Mouse (Mus musculus) MEL (cell line): ENCODE data around the gene Gm9758. TPM values are rescaled to one million over a fixed set of nuclear protein-coding genes. Genes with fewer than 3 reads are reported as not detected.

Experiments
- polyA plus RNA-seq, 2 experiments: library from polyadenylated mRNA; stranded (reverse) in 1 of 2; unstranded in 1 of 2; fragments of >175 nt in 1 of 2; fragments of >200 nt in 1 of 2; gene quantifications; 2 replicates each; pipeline versions ENCODE4 v1.2.1 to v1.2.4; 2012; ENCODE audit warnings: low replicate concordance in 2 of 2, low read depth in 1 of 2; ENCODE audit not compliant: insufficient read length in 2 of 2, insufficient read depth in 1 of 2, missing spikeins in 1 of 2
- total RNA-seq: library from RNA; depleted of rRNA; stranded (reverse); fragments of 300-350 nt; gene quantifications from 2 replicates; pipeline ENCODE4 v1.2.3, GENCODE M21; 2012; rRNA removed

The Gm9758 gene
- total and polyA plus RNA-seq, 3 experiments = not detected

Other genes starting within 250 kb of the Gm9758 start
- gene Speer4e, start 23.5 kb upstream of the Gm9758 start, total RNA-seq = not detected in 2 replicates
- not detected for gene Speer4e, start 23.5 kb upstream of the Gm9758 start, polyA plus RNA-seq
- not detected in 2 replicates for gene Gm10354, start 64.0 kb upstream of the Gm9758 start, total RNA-seq
- gene Gm10354, start 64.0 kb upstream of the Gm9758 start, polyA plus RNA-seq = not detected
- not detected in 2 replicates for gene Gm17019, start 118.1 kb upstream of the Gm9758 start, total RNA-seq
- gene Gm17019, start 118.1 kb upstream of the Gm9758 start, polyA plus RNA-seq = not detected